ENCODE assay signal across 23 mouse cellular contexts in the genomic region with DNA sequence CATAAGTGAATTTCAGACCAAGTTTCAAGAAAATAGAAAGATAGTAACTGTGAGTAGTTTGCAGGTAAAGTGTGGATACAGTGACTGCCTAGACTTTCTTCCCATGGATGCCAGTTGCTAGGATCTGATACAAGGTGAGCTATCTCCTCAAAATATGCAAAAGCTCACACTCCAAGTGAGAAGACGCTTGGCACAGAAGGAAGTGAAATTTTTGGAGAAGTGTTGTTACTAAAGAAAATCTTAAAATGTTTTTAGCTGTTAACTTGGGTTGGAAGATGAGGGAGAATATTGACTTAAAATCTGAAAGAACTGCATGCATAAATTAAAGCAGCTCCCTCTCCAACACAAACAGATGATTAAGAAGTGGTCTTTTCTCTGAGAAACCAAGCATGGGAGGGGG.
"Had no signal": no experiment of that assay in that cellular context is flagged by ENCODE, and none has a peak within 500 bp of the region (broad histone marks: within the 10 kb centered on the region; RNA-seq: fewer than 3 reads in every experiment).

No protein-coding gene starts in this region.

- H3K4me2 ChIP-seq: intestine, embryonic 15.5 days; limb, embryonic 12.5 days; limb, embryonic 15.5 days; liver, embryonic 11.5 days; lung, embryonic 14.5 days; midbrain, embryonic 12.5 days; midbrain, embryonic 15.5 days; neural tube, embryonic 13.5 days had no signal

- H3K27ac ChIP-seq: intestine, embryonic 15.5 days; left cerebral cortex, adult 2 months; limb, embryonic 12.5 days; limb, embryonic 15.5 days; liver, embryonic 14.5 days; macrophage; midbrain, embryonic 12.5 days; midbrain, embryonic 15.5 days; neural tube, embryonic 13.5 days; stomach, postnatal 0 days had no signal

- H3K27me3 ChIP-seq: intestine, embryonic 15.5 days; limb, embryonic 12.5 days; limb, embryonic 15.5 days; midbrain, embryonic 15.5 days; neural tube, embryonic 13.5 days had no signal

- H3K36me3 ChIP-seq: intestine, embryonic 15.5 days; limb, embryonic 12.5 days; limb, embryonic 15.5 days; midbrain, embryonic 12.5 days; midbrain, embryonic 15.5 days; neural tube, embryonic 13.5 days had no signal

- H3K4me3 ChIP-seq: intestine, embryonic 15.5 days; left cerebral cortex, adult 2 months; limb, embryonic 12.5 days; limb, embryonic 15.5 days; midbrain, embryonic 12.5 days; midbrain, embryonic 15.5 days; myocyte; neural tube, embryonic 13.5 days had no signal

- ATAC-seq: intestine, embryonic 15.5 days; liver, postnatal 0 days; lung, postnatal 0 days; midbrain, embryonic 15.5 days had no signal

- H3K9me3 ChIP-seq: intestine, embryonic 15.5 days; limb, embryonic 15.5 days had no signal

- H3K4me1 ChIP-seq: intestine, embryonic 15.5 days; limb, embryonic 12.5 days; limb, embryonic 15.5 days; midbrain, embryonic 12.5 days; midbrain, embryonic 15.5 days; neural tube, embryonic 13.5 days had no signal

- DNase-seq: kidney, adult 11 months; kidney, adult 9 months; kidney, postnatal 14 days; kidney, postnatal 4 days; left cerebral cortex, postnatal 4 days; liver, postnatal 0 days; lung, embryonic 14.5 days; retina, postnatal 1 day; right cerebral cortex, postnatal 4 days; thymus, postnatal 25 days had no signal

- H3K9ac ChIP-seq: intestine, embryonic 15.5 days; limb, embryonic 12.5 days; limb, embryonic 15.5 days; liver, embryonic 14.5 days; liver, postnatal 0 days; lung, embryonic 14.5 days; midbrain, embryonic 12.5 days; midbrain, embryonic 15.5 days; neural tube, embryonic 13.5 days had no signal
